Mouse (Mus musculus) C2C12 (cell line): ENCODE results near the gene Arnt2. TPM values are rescaled to one million over a fixed set of nuclear protein-coding genes. Genes with fewer than 3 reads are reported as not detected.

Experiments
- H3K27me3 ChIP-seq: one replicate; pipeline ENCODE4 v1.6.1; 2011; ENCODE audit not compliant: control insufficient read depth, insufficient read depth, insufficient read length
- H3K36me3 ChIP-seq: one replicate; pipeline ENCODE4 v1.6.1; 2011; ENCODE audit not compliant: control insufficient read depth, insufficient read depth
- H3K4me3 ChIP-seq: one replicate; pipeline ENCODE4 v1.5.1; 2011; ENCODE audit warnings: mild to moderate bottlenecking, control low read depth; ENCODE audit not compliant: poor library complexity, insufficient read depth, severe bottlenecking
- H3K79me2 ChIP-seq: one replicate; pipeline ENCODE4 v1.6.1; 2011; ENCODE audit not compliant: control insufficient read depth, insufficient read depth
- H3K79me3 ChIP-seq: one replicate; pipeline ENCODE4 v1.6.1; 2011; ENCODE audit warnings: low read depth, control low read depth
- H3ac ChIP-seq: one replicate; pipeline ENCODE3; 2011; ENCODE audit warnings: low read depth; ENCODE audit not compliant: control insufficient read depth, insufficient read length
- CEBPB ChIP-seq: IDR thresholded peaks from one replicate; pipeline ENCODE4 v1.6.1; 2011; ENCODE audit warnings: low read depth, mild to moderate bottlenecking, control low read depth, moderate library complexity
- CTCF ChIP-seq: IDR thresholded peaks from one replicate; pipeline ENCODE4 v1.5.1; 2011; ENCODE audit not compliant: control insufficient read depth, insufficient read depth, insufficient read length
- FOSL1 ChIP-seq: IDR thresholded peaks from one replicate; pipeline ENCODE4 v1.8.0; 2011; ENCODE audit warnings: mild to moderate bottlenecking, low read length; ENCODE audit not compliant: poor library complexity, insufficient read depth, severe bottlenecking
- MAX ChIP-seq: IDR thresholded peaks from one replicate; pipeline ENCODE4 v1.6.1; 2011; ENCODE audit warnings: mild to moderate bottlenecking, control low read depth
- MYOD1 ChIP-seq: IDR thresholded peaks from one replicate; pipeline ENCODE4 v1.6.1; 2011; ENCODE audit warnings: low read depth; ENCODE audit not compliant: control insufficient read depth, insufficient read length
- MYOG ChIP-seq: IDR thresholded peaks from one replicate; pipeline ENCODE4 v1.6.1; 2011; ENCODE audit not compliant: control insufficient read depth, insufficient read length; ENCODE audit errors: extremely low read depth
- USF1 ChIP-seq: IDR thresholded peaks from one replicate; pipeline ENCODE4 v1.6.1; 2011; ENCODE audit warnings: low read depth, mild to moderate bottlenecking, control low read depth, moderate library complexity
- polyA plus RNA-seq: library from polyadenylated mRNA; unstranded; fragments of >200 nt; fragmentation: generic; extraction: Trizol; gene quantifications from one replicate; pipeline ENCODE4 v1.2.1, GENCODE M21; 2012; ENCODE audit warnings: missing spikeins

The Arnt2 gene
- polyA plus RNA-seq, 1 experiment = 3.6 TPM

- no peaks in the 10 kb centered on the region for H3K27me3 ChIP-seq
- H3K79me2 ChIP-seq = no peaks in the 10 kb centered on the region
- no peak overlapping the region for H3K4me3 ChIP-seq
- H3K36me3 ChIP-seq = no peaks in the 10 kb centered on the region
- H3K79me3 ChIP-seq = no peaks in the 10 kb centered on the region
- TF ChIP-seq MYOD1 (no peak), MAX (no peak), FOSL1 (no peak), MYOG (no peak), USF1 (no peak), CTCF (no peak), CEBPB (no peak)
- no peak overlapping the region for H3ac ChIP-seq
Measured at GRCm38 (mm10) chr7:84286526-84287225, 123.3 kb downstream of the Arnt2 start.

- TF ChIP-seq CTCF = no peak
- TF ChIP-seq MAX = no peak
- TF ChIP-seq MYOG = no peak
- TF ChIP-seq MYOD1 = no peak
- TF ChIP-seq USF1 = no peak
- no peak for TF ChIP-seq CEBPB
- no peak for TF ChIP-seq FOSL1
- Histone ChIP-seq H3K36me3 (no peaks in the 10 kb centered on the region), H3K79me3 (no peaks in the 10 kb centered on the region), H3K79me2 (no peaks in the 10 kb centered on the region), H3ac (no peak overlapping the region), H3K4me3 (no peak overlapping the region), H3K27me3 (no peaks in the 10 kb centered on the region)
Measured at GRCm38 (mm10) chr7:84285790-84286189, 124.2 kb downstream of the Arnt2 start.

DNA sequence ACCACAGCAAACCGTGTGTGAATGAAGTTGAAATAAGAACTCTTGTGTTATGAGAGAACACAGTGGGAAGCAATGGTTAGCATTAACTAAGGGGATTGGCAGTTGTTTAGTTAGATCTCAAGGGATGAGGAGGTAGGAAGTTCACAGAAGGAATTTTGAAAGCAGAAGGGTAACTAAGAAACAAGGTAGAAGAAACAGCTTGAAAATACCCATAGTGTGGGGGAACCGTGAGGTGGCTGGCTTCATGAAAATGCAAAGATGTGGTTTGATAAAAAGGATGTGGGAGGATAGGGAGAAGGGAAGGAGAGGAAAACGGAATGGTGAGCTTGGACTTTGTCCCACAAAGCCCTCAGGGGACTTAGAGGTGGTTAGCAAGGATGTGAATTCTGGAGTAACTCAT, 125.0 kb downstream of the Arnt2 start:
- no peak overlapping the region for H3ac ChIP-seq
- H3K36me3 ChIP-seq = no peaks in the 10 kb centered on the region
- no peak for TF ChIP-seq USF1
- no peak for TF ChIP-seq FOSL1
- H3K79me2 ChIP-seq = no peaks in the 10 kb centered on the region
- no peaks in the 10 kb centered on the region for H3K27me3 ChIP-seq
- H3K79me3 ChIP-seq = no peaks in the 10 kb centered on the region
- H3K4me3 ChIP-seq = no peak overlapping the region

DNA sequence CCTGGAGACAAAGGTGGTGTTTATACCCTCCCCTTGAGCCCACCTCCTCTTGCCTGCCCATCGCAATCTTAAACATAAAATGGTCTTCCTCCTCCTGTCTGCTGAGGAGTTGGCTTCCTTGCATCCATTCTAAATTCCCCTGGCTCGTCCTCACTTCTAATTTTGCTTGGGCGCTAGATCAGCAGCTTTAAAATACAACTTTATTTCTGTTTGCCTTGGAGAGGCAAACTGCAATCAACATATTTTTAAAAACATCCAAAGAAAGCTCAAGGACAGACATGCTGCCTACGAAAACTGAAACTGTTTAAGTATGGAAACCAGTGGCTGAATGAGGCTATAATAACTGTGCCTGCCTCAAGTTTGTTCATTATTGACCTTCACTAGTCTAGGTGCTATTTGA, 127.7 kb downstream of the Arnt2 start:
- Histone ChIP-seq H3K4me3 (no peak overlapping the region), H3K36me3 (no peaks in the 10 kb centered on the region), H3ac (no peak overlapping the region), H3K79me3 (no peaks in the 10 kb centered on the region), H3K27me3 (no peaks in the 10 kb centered on the region), H3K79me2 (no peaks in the 10 kb centered on the region)
- TF ChIP-seq MAX (no peak), CTCF (no peak), MYOG (no peak), USF1 (no peak), FOSL1 (no peak), MYOD1 (no peak), CEBPB (no peak)

GRCm38 (mm10) chr7:84279231-84279630, 130.7 kb downstream of the Arnt2 start:
- Histone ChIP-seq H3K4me3 (no peak overlapping the region), H3ac (no peak overlapping the region), H3K27me3 (no peaks in the 10 kb centered on the region), H3K79me2 (no peaks in the 10 kb centered on the region), H3K36me3 (no peaks in the 10 kb centered on the region), H3K79me3 (no peaks in the 10 kb centered on the region)
- no peak for TF ChIP-seq USF1
- no peak for TF ChIP-seq MAX

GRCm38 (mm10) chr7:84275312-84275711, 134.7 kb downstream of the Arnt2 start:
- H3K27me3 ChIP-seq = no peaks in the 10 kb centered on the region
- H3K79me3 ChIP-seq = no peaks in the 10 kb centered on the region
- H3K79me2 ChIP-seq = no peaks in the 10 kb centered on the region
- H3K4me3 ChIP-seq = no peak overlapping the region
- no peak for TF ChIP-seq CEBPB
- no peak for TF ChIP-seq CTCF
- no peak for TF ChIP-seq MYOD1
- no peak for TF ChIP-seq MAX
- no peak for TF ChIP-seq MYOG
- no peak overlapping the region for H3ac ChIP-seq
- no peaks in the 10 kb centered on the region for H3K36me3 ChIP-seq
